Mouse (Mus musculus) gastrocnemius, postnatal 4 days (tissue): ENCODE measurements around the gene C1ql1. TPM values are rescaled to one million over a fixed set of nuclear protein-coding genes. Genes with fewer than 3 reads are reported as not detected.
A peak's percentile ranks its signal among the peaks of the same experiment; 100 is the strongest.

Source experiments
- DNase-seq, 2 experiments: peaks; one replicate each; pipeline ENCODE4 v3.0.0; 2021 to 2022; ENCODE audit warnings: low spot score in 2 of 2, mixed read lengths in 2 of 2
- total RNA-seq, 2 experiments: library from RNA; stranded (reverse); gene quantifications; 2 replicates each; pipeline ENCODE4 v1.2.3; 2021

C1ql1 gene
- total RNA-seq, 2 experiments from 2014 or later: 1.3 to 1.5 TPM

GRCm38 (mm10) chr11:102902107-102902506 lies 44.4 kb downstream of the C1ql1 start:
- DNase-seq: no peak

DNA sequence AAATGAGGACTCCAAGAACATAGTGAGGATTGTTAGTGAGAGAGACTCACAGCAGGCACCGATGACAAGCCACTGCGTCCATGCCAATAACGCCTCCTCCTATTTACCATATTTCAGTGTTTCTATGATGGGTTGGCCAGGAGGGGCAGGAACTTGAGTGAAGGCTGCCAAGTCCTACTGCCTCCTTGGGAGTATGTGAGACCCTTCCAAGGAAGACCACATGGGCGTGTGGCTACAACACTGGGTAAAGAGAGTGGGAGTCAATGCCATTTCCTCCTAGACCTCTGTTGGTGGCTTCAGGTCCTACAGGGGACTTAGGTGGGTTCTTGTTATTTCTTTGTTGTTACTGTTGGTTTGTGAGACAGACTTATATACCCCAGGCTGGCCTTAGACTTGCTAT lies 45.3 kb downstream of the C1ql1 start:
- DNase-seq: no peak

- DNase-seq: peak; percentile 72 to 82
These were observed 45.7 kb downstream of the C1ql1 start, which contains the start of gene Gfap for GRCm38 (mm10) chr11:102900763-102901162. Gene Gfap (minus strand): TSS chr11:102900912.

DNA sequence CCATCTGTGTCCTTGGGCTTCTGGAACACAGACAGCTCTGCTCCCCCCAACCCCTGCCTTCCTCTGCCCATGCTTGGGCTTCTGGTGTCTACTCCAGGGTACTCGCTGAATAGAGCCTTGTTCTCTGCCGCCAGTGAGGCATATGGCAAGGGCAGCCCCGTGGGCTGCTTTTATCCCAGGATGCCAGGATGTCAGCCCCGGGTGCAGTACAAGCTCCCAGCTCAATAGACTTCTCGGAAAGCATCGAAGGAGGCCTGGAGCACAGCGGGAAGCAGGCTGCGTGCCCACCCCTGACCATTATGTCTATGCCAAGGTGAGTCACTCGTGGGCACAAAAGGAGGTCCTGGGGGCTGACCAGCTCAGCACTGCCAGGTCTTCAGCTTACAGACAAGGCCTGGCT lies 48.1 kb downstream of the C1ql1 start:
- DNase-seq: no peak

- DNase-seq: no peak
These were observed 49.8 kb downstream of the C1ql1 start for GRCm38 (mm10) chr11:102896641-102897040.

DNA sequence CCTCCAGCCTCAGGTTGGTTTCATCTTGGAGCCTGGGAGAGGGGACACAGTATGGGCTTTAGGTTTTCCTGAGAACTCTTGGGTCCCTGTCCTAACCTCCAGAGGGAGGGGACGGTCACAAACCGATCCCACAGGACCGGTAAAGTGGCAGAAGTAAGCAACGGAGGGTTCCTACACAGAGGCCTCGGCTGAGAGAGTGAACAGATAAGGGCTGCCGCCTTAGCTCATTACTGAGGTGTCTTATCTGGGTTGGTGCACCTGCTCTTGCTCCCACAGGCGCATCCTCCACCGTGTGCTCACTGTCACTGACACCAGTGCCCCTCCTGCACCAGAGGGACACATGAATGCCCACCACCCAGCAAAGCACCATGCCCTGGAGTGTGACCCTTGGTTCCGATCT lies 50.7 kb downstream of the C1ql1 start:
- no peak for DNase-seq

GRCm38 (mm10) chr11:102894716-102895115 lies 51.8 kb downstream of the C1ql1 start:
- no peak for DNase-seq

GRCm38 (mm10) chr11:102893015-102893651 lies 53.4 kb downstream of the C1ql1 start:
- DNase-seq: peak in 1 of 2 experiments; percentile 67

GRCm38 (mm10) chr11:102890096-102890495 lies 56.4 kb downstream of the C1ql1 start:
- DNase-seq: no peak

Other genes starting within 250 kb of the C1ql1 start
- gene Ccdc43, start 248.9 kb downstream of the C1ql1 start, total RNA-seq: 10 to 100 TPM; 75.7 to 84.0 TPM
- gene Adam11, start 185.2 kb downstream of the C1ql1 start, total RNA-seq: 1 to 10 TPM; 2.5 to 2.6 TPM
- gene Gjc1, start 127.0 kb downstream of the C1ql1 start, total RNA-seq: 10 to 100 TPM; 39.4 to 41.0 TPM
- gene Higd1b, start 110.8 kb downstream of the C1ql1 start, total RNA-seq: 1 to 10 TPM; 3.3 to 4.9 TPM
- 10 to 100 TPM; 66.4 to 69.7 TPM for gene Eftud2, start 65.7 kb downstream of the C1ql1 start, total RNA-seq
- gene Ccdc103, start 65.5 kb downstream of the C1ql1 start, total RNA-seq: not detected
- not detected for gene Fam187a, start 61.5 kb downstream of the C1ql1 start, total RNA-seq
- under 1 TPM in 1 of 2 experiments, not detected in 1; 0.26 TPM for gene Gfap, start 45.8 kb downstream of the C1ql1 start, total RNA-seq
- gene Kif18b, start 21.6 kb downstream of the C1ql1 start, total RNA-seq: 10 to 100 TPM in 1 of 2 experiments, 1 to 10 TPM in 1; 9.5 to 10.5 TPM
- 10 to 100 TPM; 55.9 to 59.3 TPM for gene Nmt1, start 81.5 kb upstream of the C1ql1 start, total RNA-seq
- gene Dcakd, start 81.6 kb upstream of the C1ql1 start, total RNA-seq: 10 to 100 TPM; 69.0 to 73.1 TPM
- gene Plcd3, start 155.0 kb upstream of the C1ql1 start, total RNA-seq: 10 to 100 TPM in 1 of 2 experiments, 1 to 10 TPM in 1; 9.3 to 12.4 TPM
- 10 to 100 TPM; 45.0 to 53.0 TPM for gene Acbd4, start 155.0 kb upstream of the C1ql1 start, total RNA-seq
- gene Hexim1, start 169.5 kb upstream of the C1ql1 start, total RNA-seq: 10 to 100 TPM; 26.9 to 29.6 TPM
- 1 to 10 TPM; 6.3 to 7.0 TPM for gene Hexim2, start 185.7 kb upstream of the C1ql1 start, total RNA-seq
- gene Fmnl1, start 224.4 kb upstream of the C1ql1 start, total RNA-seq: 1 to 10 TPM; 8.1 to 8.2 TPM